Mouse (Mus musculus) kidney, embryonic 14.5 days (tissue): ENCODE data around the gene Ufd1. TPM values are rescaled to one million over a fixed set of nuclear protein-coding genes. Genes with fewer than 3 reads are reported as not detected.

Experiments
- ATAC-seq: fragments of 200-750 bp; cut with Nextera tagmentation; 2 replicates; pipeline ENCODE4 v1.8.0; 2017; ENCODE audit warnings: moderate number of reproducible peaks, mild to moderate bottlenecking, moderate TSS enrichment, moderate library complexity; ENCODE audit not compliant: low FRiP score, low TSS enrichment
- H3K27ac ChIP-seq: fragments of 300-500 bp; sonication (generic); 2 replicates; pipeline ENCODE4 v1.5.1; 2014; ENCODE audit warnings: low read depth, mild to moderate bottlenecking, low read length, moderate library complexity, mixed read lengths
- H3K27me3 ChIP-seq: fragments of 300-500 bp; sonication (generic); 2 replicates; pipeline ENCODE4 v1.6.1; 2014; ENCODE audit warnings: mild to moderate bottlenecking, low read length; ENCODE audit not compliant: control insufficient read depth, insufficient read depth
- H3K36me3 ChIP-seq: fragments of 300-500 bp; sonication (generic); 2 replicates; pipeline ENCODE4 v1.6.1; 2014; ENCODE audit warnings: low read length, mixed read lengths; ENCODE audit not compliant: control insufficient read depth, insufficient read depth
- H3K4me1 ChIP-seq: fragments of 300-500 bp; sonication (generic); 2 replicates; pipeline ENCODE4 v1.6.1; 2014; ENCODE audit warnings: low read length, mixed read lengths; ENCODE audit not compliant: control insufficient read depth, insufficient read depth
- H3K4me2 ChIP-seq: fragments of 300-500 bp; sonication (generic); replicated peaks from 2 replicates; pipeline ENCODE4 v1.6.1; 2014; ENCODE audit warnings: low read depth, mild to moderate bottlenecking, low read length
- H3K4me3 ChIP-seq: fragments of 300-500 bp; sonication (generic); 2 replicates; pipeline ENCODE4 v1.5.1; 2014; ENCODE audit warnings: mild to moderate bottlenecking, low read length
- H3K9ac ChIP-seq: fragments of 300-500 bp; sonication (generic); 2 replicates; pipeline ENCODE4 v1.6.1; 2014; ENCODE audit warnings: low read depth, mild to moderate bottlenecking, low read length, moderate library complexity
- H3K9me3 ChIP-seq: fragments of 300-500 bp; sonication (generic); 2 replicates; pipeline ENCODE4 v1.6.1; 2016; ENCODE audit warnings: low read length; ENCODE audit not compliant: control insufficient read depth
- WGBS: fragments of 180-500 bp; shearing (Covaris S2); extraction: QIAGEN DNeasy Blood & Tissue Kit; methylation state at CpG from one replicate; pipeline ENCODE4 v1.1.7; 2014; 5-methylcytosine and 5-hydroxymethylcytosine counted together
- polyA plus RNA-seq: library from polyadenylated mRNA; unstranded; fragments of >200 nt; fragmentation: Nextera tagmentation; extraction: Ambion mirVana; gene quantifications from 2 replicates; pipeline ENCODE4 v1.2.1, GENCODE M21; 2014

Gene Ufd1
- polyA plus RNA-seq: 65.7 and 83.8 TPM in 2 replicates

- no peaks in the 10 kb centered on the region for H3K9me3 ChIP-seq
- peaks cover 55% of the 10 kb centered on the region for H3K36me3 ChIP-seq
- WGBS: under 1% methylated on average over 42 of the region's 42 CpGs
Measured at GRCm38 (mm10) chr16:18811468-18812384, at the start of gene Ufd1, which contains the start of gene Cdc45. Gene Ufd1, plus strand, starts transcription at chr16:18811779. Gene Cdc45, minus strand, starts transcription at chr16:18811987.

GRCm38 (mm10) chr16:18762960-18763359, 48.6 kb upstream of the Ufd1 start:
- no peaks in the 10 kb centered on the region for H3K36me3 ChIP-seq
- no peak overlapping the region for H3K9ac ChIP-seq
- H3K4me1 ChIP-seq: no peaks in the 10 kb centered on the region
- H3K27ac ChIP-seq: no peak overlapping the region
- WGBS: 83% methylated on average over 3 of the region's 3 CpGs
- H3K4me2 ChIP-seq: no peak overlapping the region
- ATAC-seq: no peak
- no peak overlapping the region for H3K4me3 ChIP-seq
- no peaks in the 10 kb centered on the region for H3K9me3 ChIP-seq
- no peaks in the 10 kb centered on the region for H3K27me3 ChIP-seq

More at GRCm38 (mm10) chr16:18811468-18812384, at the start of gene Ufd1, which contains the start of gene Cdc45:
- Histone ChIP-seq H3K4me1 (peaks cover 13% of the 10 kb centered on the region), H3K4me3 (peak within 1 kb of the TSS; percentile 85), H3K4me2 (peak within 1 kb of the TSS; percentile 84), H3K9ac (peak within 1 kb of the TSS; percentile 77), H3K27me3 (no peaks in the 10 kb centered on the region), H3K27ac (peak within 1 kb of the TSS; percentile 64)
- ATAC-seq: peak; percentile 97

GRCm38 (mm10) chr16:18766390-18766789, 45.2 kb upstream of the Ufd1 start:
- ATAC-seq: no peak
- no peaks in the 10 kb centered on the region for H3K36me3 ChIP-seq
- H3K27ac ChIP-seq: no peak overlapping the region
- H3K4me2 ChIP-seq: no peak overlapping the region
- H3K4me1 ChIP-seq: no peaks in the 10 kb centered on the region
- no peaks in the 10 kb centered on the region for H3K27me3 ChIP-seq
- no peak overlapping the region for H3K9ac ChIP-seq
- WGBS: 77% methylated on average over 4 of the region's 4 CpGs
- no peaks in the 10 kb centered on the region for H3K9me3 ChIP-seq
- no peak overlapping the region for H3K4me3 ChIP-seq

- Histone ChIP-seq H3K4me3 (no peak overlapping the region), H3K27ac (no peak overlapping the region), H3K9ac (no peak overlapping the region), H3K4me2 (no peak overlapping the region), H3K4me1 (no peaks in the 10 kb centered on the region), H3K27me3 (no peaks in the 10 kb centered on the region), H3K36me3 (no peaks in the 10 kb centered on the region), H3K9me3 (no peaks in the 10 kb centered on the region)
- WGBS: 71% methylated on average over 1 of the region's 1 CpGs
- ATAC-seq: no peak
Measured at GRCm38 (mm10) chr16:18769501-18769900, 42.1 kb upstream of the Ufd1 start.

GRCm38 (mm10) chr16:18773936-18774335, 37.6 kb upstream of the Ufd1 start:
- Histone ChIP-seq H3K4me1 (0 out of 2 replicates have a peak, but pooled peaks cover 8% of the 10 kb centered on the region), H3K4me2 (no peak overlapping the region), H3K27ac (no peak overlapping the region), H3K9ac (no peak overlapping the region), H3K9me3 (no peaks in the 10 kb centered on the region), H3K4me3 (no peak overlapping the region), H3K27me3 (peaks cover 41% of the 10 kb centered on the region), H3K36me3 (no peaks in the 10 kb centered on the region)
- ATAC-seq: no peak
- WGBS: 34% methylated on average over 2 of the region's 2 CpGs

GRCm38 (mm10) chr16:18775621-18776555, 35.7 kb upstream of the Ufd1 start:
- 0 out of 2 replicates have a peak, but pooled peaks cover 8% of the 10 kb centered on the region for H3K4me1 ChIP-seq
- peak overlapping the region; percentile 31; the same call in 1 of the 2 replicates for H3K9ac ChIP-seq
- no peaks in the 10 kb centered on the region for H3K9me3 ChIP-seq
- H3K27me3 ChIP-seq: peaks cover 45% of the 10 kb centered on the region
- peak overlapping the region; percentile 38; the same call in 1 of the 2 replicates for H3K27ac ChIP-seq
- H3K4me3 ChIP-seq: peak overlapping the region; percentile 56; the same call in 1 of the 2 replicates
- WGBS: 39% methylated on average over 18 of the region's 18 CpGs
- no peak for ATAC-seq
- peak overlapping the region; percentile 76 for H3K4me2 ChIP-seq
- H3K36me3 ChIP-seq: 0 out of 2 replicates have a peak, but pooled peaks cover 3% of the 10 kb centered on the region

- H3K9me3 ChIP-seq: no peaks in the 10 kb centered on the region
- peak within 1 kb of the TSS; percentile 76 for H3K4me2 ChIP-seq
- H3K36me3 ChIP-seq: peaks cover 11% of the 10 kb centered on the region; the same call in 1 of the 2 replicates
- peaks cover 9% of the 10 kb centered on the region; the same call in 1 of the 2 replicates for H3K4me1 ChIP-seq
- peaks cover 45% of the 10 kb centered on the region for H3K27me3 ChIP-seq
- peak; percentile 64 for ATAC-seq
- peak within 1 kb of the TSS; percentile 56 for H3K4me3 ChIP-seq
- peak within 1 kb of the TSS; percentile 73 for H3K9ac ChIP-seq
- peak within 1 kb of the TSS; percentile 38; the same call in 1 of the 2 replicates for H3K27ac ChIP-seq
- WGBS: 5% methylated on average over 19 of the region's 19 CpGs
Measured at GRCm38 (mm10) chr16:18776556-18777100, 35.0 kb upstream of the Ufd1 start, which contains the start of gene Cldn5. Gene Cldn5, plus strand, starts transcription at chr16:18776847.
